Mouse (Mus musculus) testis, postnatal 14 days (tissue): ENCODE measurements around the gene Rnf38.
A peak's percentile ranks its signal among the peaks of the same experiment; 100 is the strongest.

Experiments used
- DNase-seq: peaks from one replicate; pipeline ENCODE4 v3.0.0; 2021; ENCODE audit warnings: low spot score

Gene Rnf38

GRCm38 (mm10) chr4:44224141-44224540 is 9.4 kb downstream of the Rnf38 start:
- DNase-seq, result no peak

- no peak for DNase-seq
Measured at GRCm38 (mm10) chr4:44223444-44223843, 10.1 kb downstream of the Rnf38 start.

GRCm38 (mm10) chr4:44216797-44217442 is 16.7 kb downstream of the Rnf38 start:
- no peak for DNase-seq

- no peak for DNase-seq
Measured at GRCm38 (mm10) chr4:44199968-44200367, 33.6 kb downstream of the Rnf38 start.

GRCm38 (mm10) chr4:44187431-44187830 is 46.2 kb downstream of the Rnf38 start:
- no peak for DNase-seq

- DNase-seq, result no peak
Measured at GRCm38 (mm10) chr4:44183862-44184261, 49.7 kb downstream of the Rnf38 start.

GRCm38 (mm10) chr4:44179748-44180147 is 53.8 kb downstream of the Rnf38 start:
- no peak for DNase-seq

- DNase-seq, result no peak
Measured at GRCm38 (mm10) chr4:44173177-44173576, 60.4 kb downstream of the Rnf38 start.

GRCm38 (mm10) chr4:44172676-44173075 is 60.9 kb downstream of the Rnf38 start:
- no peak for DNase-seq

- no peak for DNase-seq
Measured at GRCm38 (mm10) chr4:44169884-44170283, 63.7 kb downstream of the Rnf38 start.

- DNase-seq, result no peak
Measured at GRCm38 (mm10) chr4:44168816-44169215, 64.8 kb downstream of the Rnf38 start.

GRCm38 (mm10) chr4:44168231-44168647 is 65.3 kb downstream of the Rnf38 start:
- peak; percentile 96 for DNase-seq

GRCm38 (mm10) chr4:44167397-44168121 is 66.0 kb downstream of the Rnf38 start:
- peak; percentile 90 for DNase-seq

- DNase-seq, result no peak
Measured at GRCm38 (mm10) chr4:44166702-44167396, 66.7 kb downstream of the Rnf38 start.

GRCm38 (mm10) chr4:44164621-44165020 is 69.0 kb downstream of the Rnf38 start:
- DNase-seq, result no peak

- DNase-seq, result no peak
Measured at GRCm38 (mm10) chr4:44163034-44163433, 70.6 kb downstream of the Rnf38 start.

GRCm38 (mm10) chr4:44160990-44161689 is 72.4 kb downstream of the Rnf38 start:
- peak; percentile 52 for DNase-seq

- no peak for DNase-seq
Measured at GRCm38 (mm10) chr4:44159839-44160238, 73.8 kb downstream of the Rnf38 start.

GRCm38 (mm10) chr4:44156481-44156880 is 77.1 kb downstream of the Rnf38 start:
- no peak for DNase-seq

GRCm38 (mm10) chr4:44154884-44155283 is 78.7 kb downstream of the Rnf38 start:
- DNase-seq, result no peak

- no peak for DNase-seq
Measured at GRCm38 (mm10) chr4:44152904-44153303, 80.7 kb downstream of the Rnf38 start.

- DNase-seq, result no peak
Measured at GRCm38 (mm10) chr4:44126805-44127204, 106.8 kb downstream of the Rnf38 start.
